Mouse (Mus musculus): ENCODE results near the gene Rps15a. TPM values are rescaled to one million over a fixed set of nuclear protein-coding genes. Genes with fewer than 3 reads are reported as not detected.

Gene Rps15a
- polyA plus RNA-seq, 1 experiment from 2014 or later = 594 TPM

DNA sequence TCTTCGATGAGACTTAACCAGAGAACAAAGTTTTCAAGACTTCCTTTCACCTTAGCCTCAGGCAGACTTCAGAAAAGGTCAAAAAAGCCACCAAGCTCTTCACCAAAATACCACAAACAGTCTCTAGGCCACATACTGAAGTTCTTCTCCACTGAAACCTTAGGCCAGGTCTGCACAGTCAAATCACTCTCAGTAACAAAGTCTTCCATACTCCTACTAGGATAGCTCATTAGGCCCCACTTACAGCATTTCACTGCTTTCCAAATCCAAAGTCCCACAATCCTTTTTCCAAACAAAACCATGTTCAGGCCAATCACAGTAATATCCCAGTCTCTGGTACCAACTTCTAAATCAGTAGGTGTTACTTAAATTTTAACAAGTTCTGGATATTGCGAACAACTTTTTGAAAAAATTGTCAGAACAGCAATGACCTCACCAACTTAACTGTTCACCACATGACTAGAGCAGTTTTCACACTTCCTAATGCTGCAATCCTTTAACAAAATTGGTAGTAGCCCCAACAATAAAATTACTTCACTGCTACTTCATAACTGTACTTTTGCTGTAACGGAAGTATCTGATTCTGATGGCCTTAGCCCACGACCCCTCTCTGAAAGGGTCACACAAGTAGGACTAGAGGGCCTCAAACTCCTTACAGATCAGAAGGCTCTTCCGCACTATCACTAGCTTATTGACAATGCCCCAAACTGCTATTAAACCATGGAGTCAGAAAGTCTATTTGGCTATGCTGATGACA, 2.3 kb downstream of the Rps15a start:
- WGBS (ENCODE audit: insufficient replicate concordance) = 37% methylated on average over 5 of the region's 5 CpGs
- Histone ChIP-seq H3K36me3 (peaks cover 73% of the 10 kb centered on the region), H3K27ac (peak overlapping the region; percentile 87), H3K4me3 (replicated peaks) (peak overlapping the region; percentile 94), H3K27me3 (no peaks in the 10 kb centered on the region), H3K9me3 (replicated peaks) (no peaks in the 10 kb centered on the region), H3K9ac (peak overlapping the region; percentile 98), H3K4me2 (peak overlapping the region; percentile 88), H3K4me1 (replicated peaks) (peaks cover 88% of the 10 kb centered on the region)
- DNase-seq (no peak), ATAC-seq (ENCODE audit: low read depth) (no peak)

DNA sequence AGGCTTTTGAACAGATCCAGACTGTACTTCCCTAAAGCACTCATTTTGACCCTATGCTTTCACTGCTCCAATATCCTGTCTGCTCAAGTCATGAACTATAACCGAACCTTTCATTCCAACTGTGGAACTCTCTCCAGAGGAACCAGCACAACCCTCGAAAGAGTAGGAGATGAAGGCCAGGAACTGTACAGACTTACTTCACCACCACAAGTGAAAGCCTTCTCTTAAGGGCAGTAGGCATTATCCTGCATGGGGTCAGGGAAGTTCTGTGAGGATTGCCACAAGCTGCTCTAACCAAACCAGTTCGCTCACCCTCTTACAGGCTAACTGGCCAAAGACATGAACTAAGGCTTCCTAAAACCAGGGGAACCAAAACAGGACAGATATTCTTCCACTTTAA, 4.9 kb downstream of the Rps15a start:
- DNase-seq (no peak), ATAC-seq (ENCODE audit: low read depth) (no peak)
- H3K4me3 ChIP-seq (replicated peaks) = peak overlapping the region; percentile 94
- H3K4me1 ChIP-seq (replicated peaks) = peaks cover 91% of the 10 kb centered on the region
- 0 out of 2 replicates have a peak overlapping the region, but pooled peaks have one; percentile 18 for H3K27ac ChIP-seq
- peaks cover 90% of the 10 kb centered on the region for H3K36me3 ChIP-seq
- peak overlapping the region; percentile 98 for H3K9ac ChIP-seq
- WGBS (ENCODE audit: insufficient replicate concordance) = 55% methylated on average over 3 of the region's 3 CpGs
- no peaks in the 10 kb centered on the region for H3K27me3 ChIP-seq
- peak overlapping the region; percentile 88 for H3K4me2 ChIP-seq
- H3K9me3 ChIP-seq (replicated peaks) = no peaks in the 10 kb centered on the region

GRCm38 (mm10) chr7:118107671-118108070, 8.3 kb downstream of the Rps15a start:
- WGBS (ENCODE audit: insufficient replicate concordance) = 69% methylated on average over 1 of the region's 1 CpGs
- Histone ChIP-seq H3K27me3 (no peaks in the 10 kb centered on the region), H3K36me3 (peaks cover 88% of the 10 kb centered on the region), H3K4me1 (replicated peaks) (peaks cover 100% of the 10 kb centered on the region), H3K27ac (peak overlapping the region; percentile 58; the same call in 1 of the 2 replicates), H3K4me3 (replicated peaks) (no peak overlapping the region), H3K9ac (no peak overlapping the region), H3K9me3 (replicated peaks) (no peaks in the 10 kb centered on the region), H3K4me2 (no peak overlapping the region)
- ATAC-seq (ENCODE audit: low read depth) = no peak
- no peak for DNase-seq

- H3K27ac ChIP-seq = peak overlapping the region; percentile 88
- peak; percentile 50 for ATAC-seq (ENCODE audit: low read depth)
- H3K9me3 ChIP-seq (replicated peaks) = no peaks in the 10 kb centered on the region
- H3K4me2 ChIP-seq = peak overlapping the region; percentile 33
- H3K27me3 ChIP-seq = no peaks in the 10 kb centered on the region
- H3K4me3 ChIP-seq (replicated peaks) = no peak overlapping the region
- H3K36me3 ChIP-seq = peaks cover 57% of the 10 kb centered on the region
- peak overlapping the region; percentile 47; the same call in 1 of the 2 replicates for H3K9ac ChIP-seq
- peak; percentile 64 for DNase-seq
- H3K4me1 ChIP-seq (replicated peaks) = peaks cover 72% of the 10 kb centered on the region
- WGBS (ENCODE audit: insufficient replicate concordance) = 59% methylated on average over 5 of the region's 5 CpGs
These were observed 11.4 kb downstream of the Rps15a start for GRCm38 (mm10) chr7:118104458-118105052.

DNA sequence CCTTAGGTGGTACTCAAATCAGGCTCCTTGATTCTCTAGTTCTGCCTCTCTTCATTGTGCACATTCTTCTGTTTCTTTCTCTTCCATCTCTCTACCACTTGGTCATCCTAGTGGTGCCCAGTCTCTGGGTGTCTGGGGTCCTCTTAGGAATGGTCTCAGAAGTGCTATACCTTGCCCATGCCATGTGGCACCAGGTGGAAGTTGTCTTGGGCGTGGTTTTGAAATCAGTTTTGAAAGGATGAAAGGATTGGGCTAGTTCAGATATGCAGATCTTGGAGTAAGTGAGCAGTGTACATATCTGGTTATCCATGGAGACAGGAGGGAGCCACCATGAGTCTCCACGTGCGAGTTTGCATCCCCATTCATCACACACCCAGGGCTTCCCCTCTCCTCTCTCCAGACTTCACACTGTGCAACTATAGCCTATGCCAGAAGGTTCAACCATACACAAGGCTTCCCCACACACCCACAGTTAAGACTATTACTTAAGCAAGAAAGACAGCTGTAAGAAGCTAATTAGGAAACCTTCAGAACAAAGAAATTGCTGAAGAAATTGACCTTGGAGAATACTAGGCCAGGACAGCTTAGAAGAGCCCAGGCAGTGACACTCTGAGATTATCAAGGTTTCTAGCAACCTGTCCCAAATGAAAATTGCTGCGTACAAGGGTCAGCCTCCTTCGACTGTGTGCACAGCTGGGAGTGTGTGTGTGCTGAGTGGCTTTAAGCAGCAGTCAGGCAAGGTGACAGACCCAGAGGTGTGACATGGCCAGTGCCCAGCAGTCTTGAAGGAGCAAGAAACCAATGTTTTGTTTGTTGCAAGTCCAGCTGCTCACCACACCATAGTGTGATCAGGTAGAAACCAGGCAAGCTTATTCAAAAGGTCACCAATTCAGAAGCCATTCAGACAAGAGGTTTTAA, 12.3 kb downstream of the Rps15a start:
- peaks cover 49% of the 10 kb centered on the region for H3K36me3 ChIP-seq
- H3K4me1 ChIP-seq (replicated peaks) = peaks cover 64% of the 10 kb centered on the region
- peak; percentile 32 for ATAC-seq (ENCODE audit: low read depth)

DNA sequence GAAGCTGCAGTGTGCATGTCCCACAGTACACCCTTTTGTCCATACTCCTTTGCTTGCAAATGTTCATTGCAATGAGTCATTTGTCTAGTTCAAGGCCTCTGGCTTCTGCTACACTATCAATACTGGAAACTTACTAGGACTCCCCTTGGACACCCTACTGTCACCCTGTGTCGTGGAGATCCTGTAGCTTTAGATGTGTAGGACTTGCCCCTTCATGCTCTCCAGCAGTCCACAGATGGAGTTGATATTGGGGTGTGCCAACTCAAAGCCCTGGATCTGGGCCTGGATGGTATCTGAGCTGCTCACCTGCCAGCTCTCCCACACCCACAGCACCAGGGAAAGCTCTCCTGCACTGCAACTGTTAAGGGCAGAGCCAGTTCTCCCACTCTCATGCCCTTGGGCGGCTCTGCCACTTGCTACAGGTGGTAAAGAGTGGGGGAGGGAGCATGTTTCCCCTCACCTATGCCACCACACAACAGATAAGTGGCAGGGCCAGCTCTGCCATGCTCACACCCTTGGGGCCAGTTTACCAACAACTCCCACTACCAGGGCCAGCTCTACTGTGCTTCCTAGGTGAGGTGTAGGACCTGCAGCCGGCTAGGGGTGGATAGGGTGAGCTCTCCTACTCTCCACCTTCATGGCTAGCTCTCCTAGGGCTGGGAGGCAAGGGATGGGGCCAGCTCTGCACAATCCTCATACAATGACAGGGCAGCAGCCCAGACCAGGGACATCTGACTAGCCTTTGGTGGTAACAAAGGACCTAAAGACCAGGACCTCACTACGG, 13.1 kb downstream of the Rps15a start:
- Histone ChIP-seq H3K4me3 (replicated peaks) (no peak overlapping the region), H3K36me3 (peaks cover 40% of the 10 kb centered on the region), H3K9me3 (replicated peaks) (no peaks in the 10 kb centered on the region), H3K4me2 (no peak overlapping the region), H3K27me3 (no peaks in the 10 kb centered on the region), H3K9ac (no peak overlapping the region), H3K4me1 (replicated peaks) (peaks cover 62% of the 10 kb centered on the region), H3K27ac (peak overlapping the region; percentile 88)
- 37% methylated on average over 4 of the region's 4 CpGs for WGBS (ENCODE audit: insufficient replicate concordance)
- DNase-seq = no peak
- peak; percentile 59 for ATAC-seq (ENCODE audit: low read depth)

More for the DNA sequence above, 12.3 kb downstream of the Rps15a start:
- DNase-seq = no peak
- Histone ChIP-seq H3K4me2 (no peak overlapping the region), H3K9me3 (replicated peaks) (no peaks in the 10 kb centered on the region), H3K27me3 (no peaks in the 10 kb centered on the region), H3K4me3 (replicated peaks) (no peak overlapping the region), H3K27ac (peak overlapping the region; percentile 88), H3K9ac (no peak overlapping the region)
- 37% methylated on average over 5 of the region's 5 CpGs for whole genome bisulfite sequencing (ENCODE audit: insufficient replicate concordance)

- no peak overlapping the region; the same call in 1 of the 2 replicates for H3K27ac ChIP-seq
- 49% methylated on average over 4 of the region's 4 CpGs for WGBS (ENCODE audit: insufficient replicate concordance)
- DNase-seq = no peak
- H3K4me3 ChIP-seq (replicated peaks) = no peak overlapping the region
- no peak overlapping the region for H3K4me2 ChIP-seq
- H3K4me1 ChIP-seq (replicated peaks) = peaks cover 62% of the 10 kb centered on the region
- H3K27me3 ChIP-seq = no peaks in the 10 kb centered on the region
- peaks cover 34% of the 10 kb centered on the region for H3K36me3 ChIP-seq
- H3K9ac ChIP-seq = no peak overlapping the region
- no peaks in the 10 kb centered on the region for H3K9me3 ChIP-seq (replicated peaks)
- ATAC-seq (ENCODE audit: low read depth) = no peak
These were observed 13.8 kb downstream of the Rps15a start for GRCm38 (mm10) chr7:118102231-118102630.

DNA sequence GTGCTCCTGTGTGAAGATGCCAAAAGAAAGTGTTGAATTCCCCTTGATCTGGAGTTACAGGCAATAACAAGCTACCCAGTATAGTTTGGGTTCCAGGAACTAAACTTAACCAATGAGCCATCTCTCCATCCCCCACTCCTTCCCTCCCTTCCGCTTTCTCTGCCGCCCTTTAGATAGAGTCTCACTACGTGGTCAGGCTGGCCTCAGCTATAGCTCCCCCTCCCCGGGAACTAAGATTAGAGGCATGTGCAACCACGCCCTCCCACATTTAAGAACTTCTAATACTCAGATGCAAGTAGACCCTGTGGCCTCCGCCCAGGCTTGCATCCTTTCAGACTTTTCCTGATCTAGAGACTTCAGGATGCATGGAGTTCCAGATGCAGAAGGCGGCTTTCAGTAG, 18.4 kb downstream of the Rps15a start:
- H3K9me3 ChIP-seq (replicated peaks) = no peaks in the 10 kb centered on the region
- no peaks in the 10 kb centered on the region for H3K27me3 ChIP-seq
- no peak overlapping the region for H3K27ac ChIP-seq
- no peak overlapping the region for H3K4me3 ChIP-seq (replicated peaks)
- H3K4me1 ChIP-seq (replicated peaks) = peaks cover 18% of the 10 kb centered on the region
- 25% methylated on average over 7 of the region's 7 CpGs for WGBS (ENCODE audit: insufficient replicate concordance)
- H3K36me3 ChIP-seq = no peaks in the 10 kb centered on the region
- ATAC-seq (ENCODE audit: low read depth) (peak; percentile 72), DNase-seq (no peak)
- no peak overlapping the region for H3K4me2 ChIP-seq
- no peak overlapping the region for H3K9ac ChIP-seq

DNA sequence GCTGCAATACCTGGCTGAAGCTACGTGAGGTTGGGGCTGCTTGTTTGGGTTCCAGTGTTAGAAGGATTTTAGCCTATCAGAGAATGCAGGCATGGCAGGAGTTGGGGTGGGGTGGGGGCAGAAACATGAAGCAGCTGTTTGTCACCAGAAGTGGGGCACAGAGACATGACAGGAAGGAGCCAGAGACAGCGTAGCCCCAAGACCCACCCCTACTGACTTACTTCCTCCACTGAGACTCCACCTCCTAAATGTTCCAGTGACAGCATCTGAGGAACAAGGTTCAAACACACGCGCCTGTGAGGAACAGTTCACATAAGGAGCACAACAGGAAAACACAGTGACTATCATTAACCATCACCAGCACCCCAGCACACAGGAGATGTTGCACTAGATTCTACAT, 36.0 kb downstream of the Rps15a start:
- DNase-seq (no peak), ATAC-seq (ENCODE audit: low read depth) (no peak)
- Histone ChIP-seq H3K27ac (no peak overlapping the region), H3K4me3 (replicated peaks) (no peak overlapping the region), H3K36me3 (no peaks in the 10 kb centered on the region), H3K9ac (no peak overlapping the region), H3K9me3 (replicated peaks) (no peaks in the 10 kb centered on the region), H3K27me3 (no peaks in the 10 kb centered on the region), H3K4me1 (replicated peaks) (no peaks in the 10 kb centered on the region), H3K4me2 (no peak overlapping the region)
- 54% methylated on average over 4 of the region's 4 CpGs for WGBS (ENCODE audit: insufficient replicate concordance)

GRCm38 (mm10) chr7:118079097-118079496, 36.9 kb downstream of the Rps15a start:
- H3K4me1 ChIP-seq (replicated peaks) = no peaks in the 10 kb centered on the region
- no peak for ATAC-seq (ENCODE audit: low read depth)

More at GRCm38 (mm10) chr7:118079097-118079496, 36.9 kb downstream of the Rps15a start:
- no peak for DNase-seq
- no peak overlapping the region for H3K4me3 ChIP-seq (replicated peaks)
- 62% methylated on average over 5 of the region's 5 CpGs for WGBS (ENCODE audit: insufficient replicate concordance)
- H3K27ac ChIP-seq = no peak overlapping the region
- H3K9me3 ChIP-seq (replicated peaks) = no peaks in the 10 kb centered on the region
- no peaks in the 10 kb centered on the region for H3K27me3 ChIP-seq
- H3K36me3 ChIP-seq = no peaks in the 10 kb centered on the region
- no peak overlapping the region for H3K9ac ChIP-seq
- H3K4me2 ChIP-seq = no peak overlapping the region
